Mouse (Mus musculus) testis, adult 2 months (tissue): ENCODE results near the gene Esp4. TPM values are rescaled to one million over a fixed set of nuclear protein-coding genes. Genes with fewer than 3 reads are reported as not detected.
"Not testable (repeated sequence)": the region's sequence is repeated elsewhere in the genome, so short reads cannot be mapped to it uniquely, and the experiment has no call there.

ENCODE experiments used
- H3K27ac ChIP-seq: fragments of 200-500 bp; 2 replicates; pipeline ENCODE4 v1.5.1; 2012; ENCODE audit warnings: low read depth, low read length; ENCODE audit not compliant: control insufficient read depth, insufficient read depth
- H3K27me3 ChIP-seq: fragments of 200-500 bp; 2 replicates; pipeline ENCODE4 v1.6.1; 2012; ENCODE audit warnings: mild to moderate bottlenecking, low read length, moderate library complexity; ENCODE audit not compliant: control insufficient read depth, insufficient read depth
- H3K36me3 ChIP-seq: fragments of 200-500 bp; 2 replicates; pipeline ENCODE4 v1.6.1; 2012; ENCODE audit warnings: mild to moderate bottlenecking, low read length; ENCODE audit not compliant: control insufficient read depth, insufficient read depth
- H3K4me1 ChIP-seq: fragments of 200-500 bp; 2 replicates; pipeline ENCODE4 v1.6.1; 2012; ENCODE audit warnings: low read length; ENCODE audit not compliant: control insufficient read depth, insufficient read depth
- H3K4me3 ChIP-seq: fragments of 200-500 bp; 2 replicates; pipeline ENCODE4 v1.5.1; 2012; ENCODE audit warnings: low read depth, mild to moderate bottlenecking, low read length, moderate library complexity, mixed read lengths; ENCODE audit not compliant: control insufficient read depth
- CTCF ChIP-seq: fragments of 200-500 bp; IDR thresholded peaks from 2 replicates; pipeline ENCODE4 v1.5.1; 2012; ENCODE audit warnings: low read depth, mild to moderate bottlenecking, inconsistent platforms, low read length, moderate library complexity; ENCODE audit not compliant: control insufficient read depth, insufficient read depth, insufficient replicate concordance
- POLR2A ChIP-seq: fragments of 200-500 bp; IDR thresholded peaks from 2 replicates; pipeline ENCODE4 v1.6.1; 2012; ENCODE audit warnings: low read depth, mild to moderate bottlenecking, inconsistent platforms, low read length, moderate library complexity; ENCODE audit not compliant: control insufficient read depth
- polyA plus RNA-seq: library from polyadenylated mRNA; depleted of rRNA; stranded (reverse); fragments of >200 nt; gene quantifications from 2 replicates; pipeline ENCODE4 v1.2.3, GENCODE M21; 2012; rRNA removed

Gene Esp4
- polyA plus RNA-seq: not detected in 2 replicates

- no peak for TF ChIP-seq CTCF
- TF ChIP-seq POLR2A: no peak
- H3K4me1 ChIP-seq: no peaks in the 10 kb centered on the region
These were observed at the start of gene Esp4 for GRCm38 (mm10) chr17:40598294-40598693. Gene Esp4, plus strand, starts transcription at chr17:40598594.

GRCm38 (mm10) chr17:40553470-40553869 lies 44.9 kb upstream of the Esp4 start:
- Histone ChIP-seq H3K4me3 (no peak overlapping the region), H3K36me3 (no peaks in the 10 kb centered on the region), H3K4me1 (peaks cover 4% of the 10 kb centered on the region), H3K27ac (no peak overlapping the region), H3K27me3 (no peaks in the 10 kb centered on the region)
- no peak for TF ChIP-seq CTCF
- no peak for TF ChIP-seq POLR2A

More at GRCm38 (mm10) chr17:40598294-40598693, at the start of gene Esp4:
- no peak within 1 kb of the TSS for H3K27ac ChIP-seq
- H3K4me3 ChIP-seq: no peak within 1 kb of the TSS
- no peaks in the 10 kb centered on the region for H3K36me3 ChIP-seq
- H3K27me3 ChIP-seq: no peaks in the 10 kb centered on the region

GRCm38 (mm10) chr17:40561207-40561606 lies 37.2 kb upstream of the Esp4 start, which contains the start of gene Esp6:
Gene Esp6, plus strand, starts transcription at chr17:40561507.
- H3K4me1 ChIP-seq: no peaks in the 10 kb centered on the region
- no peak within 1 kb of the TSS for H3K4me3 ChIP-seq
- no peak within 1 kb of the TSS for H3K27ac ChIP-seq
- no peaks in the 10 kb centered on the region for H3K36me3 ChIP-seq
- H3K27me3 ChIP-seq: no peaks in the 10 kb centered on the region
- no peak for TF ChIP-seq POLR2A

GRCm38 (mm10) chr17:40583906-40584305 lies 14.5 kb upstream of the Esp4 start:
- H3K4me3 ChIP-seq, H3K36me3 ChIP-seq, H3K4me1 ChIP-seq, H3K27me3 ChIP-seq, H3K27ac ChIP-seq: not testable (repeated sequence)

GRCm38 (mm10) chr17:40591297-40591696 lies 7.1 kb upstream of the Esp4 start:
- Histone ChIP-seq H3K27me3 (no peaks in the 10 kb centered on the region), H3K4me1 (no peaks in the 10 kb centered on the region), H3K4me3 (no peak overlapping the region), H3K36me3 (no peaks in the 10 kb centered on the region), H3K27ac (no peak overlapping the region)
- TF ChIP-seq CTCF: no peak
- TF ChIP-seq POLR2A: no peak

- H3K4me1 ChIP-seq, H3K27ac ChIP-seq, H3K36me3 ChIP-seq, H3K4me3 ChIP-seq, H3K27me3 ChIP-seq: not testable (repeated sequence)
These were observed 33.4 kb downstream of the Esp4 start, which contains the start of gene Esp3 for GRCm38 (mm10) chr17:40631775-40632174. Gene Esp3, plus strand, starts transcription at chr17:40632075.

Other genes starting within 250 kb of the Esp4 start
- gene Esp8, start 78.6 kb upstream of the Esp4 start, polyA plus RNA-seq: not detected in 2 replicates
- gene Esp6, start 37.1 kb upstream of the Esp4 start, polyA plus RNA-seq: not detected in 2 replicates
- not detected in 2 replicates for gene Esp3, start 33.5 kb downstream of the Esp4 start, polyA plus RNA-seq
- gene Esp1, start 128.5 kb downstream of the Esp4 start, polyA plus RNA-seq: not detected in 2 replicates
- 1,252 and 1,484 TPM in 2 replicates for gene Crisp2, start 208.4 kb downstream of the Esp4 start, polyA plus RNA-seq
- 0.04 TPM in 1 of 2 replicates, not detected in the other for gene Rhag, start 212.5 kb downstream of the Esp4 start, polyA plus RNA-seq